7 mouse cellular contexts compared by ENCODE assay signal in genomic region chr11:116854279-116854678, GRCm38 (mm10). TPM values are rescaled to one million over a fixed set of nuclear protein-coding genes. Genes with fewer than 3 reads are reported as not detected.
DNase-seq lines count a peak whose midpoint lies in the region; ATAC-seq and TF ChIP-seq lines count a peak whose summit lies in the region.

No protein-coding gene starts in this region.

- H3K36me3 ChIP-seq in lung, embryonic 14.5 days (ENCODE audit: insufficient read depth), result peaks cover 36% of the 10 kb centered on the region
- H3K36me3 ChIP-seq in limb, embryonic 11.5 days (ENCODE audit: control insufficient read depth, insufficient read depth, low read length), result peaks cover 8% of the 10 kb centered on the region

- no peak for DNase-seq in lung, embryonic 14.5 days
- DNase-seq in lung, postnatal 10 days, result no peak
- no peak for DNase-seq in limb, embryonic 11.5 days (ENCODE audit: low spot score)
- no peak for DNase-seq in embryo, embryonic 9.5 days (ENCODE audit: extremely low spot score)
- no peak for DNase-seq in MN1 (ENCODE audit: low spot score)

- no peaks in the 10 kb centered on the region for H3K4me1 ChIP-seq in lung, embryonic 14.5 days (ENCODE audit: insufficient read depth)
- H3K4me1 ChIP-seq in embryonic fibroblast, embryonic 13.5 days (ENCODE audit: control insufficient read depth, insufficient read depth, low read length), result peaks cover 6% of the 10 kb centered on the region
- H3K4me1 ChIP-seq in limb, embryonic 11.5 days (ENCODE audit: control insufficient read depth, insufficient read depth, low read length), result peaks cover 13% of the 10 kb centered on the region
- H3K4me1 ChIP-seq in olfactory bulb, adult 2 months (ENCODE audit: control insufficient read depth, insufficient read depth, low read length), result no peaks in the 10 kb centered on the region

- peak overlapping the region; percentile 92 for H3K4me2 ChIP-seq in lung, embryonic 14.5 days
- peak overlapping the region; percentile 81 for H3K4me2 ChIP-seq in limb, embryonic 11.5 days (ENCODE audit: low read depth, severe bottlenecking)

- no peak for ATAC-seq in lung, embryonic 14.5 days (ENCODE audit: insufficient read depth)
- ATAC-seq in limb, embryonic 11.5 days (ENCODE audit: insufficient number of reproducible peaks, low FRiP score, low TSS enrichment, low read depth), result no peak

- no peak for TF ChIP-seq CTCF in lung, embryonic 14.5 days (IDR thresholded peaks at IDR 0.05; ENCODE audit: low read depth)
- TF ChIP-seq CTCF in embryonic fibroblast, embryonic 13.5 days (IDR thresholded peaks at IDR 0.05; ENCODE audit: borderline replicate concordance, insufficient read depth, low read length), result no peak
- no peak for TF ChIP-seq CTCF in olfactory bulb, adult 2 months (IDR thresholded peaks at IDR 0.05; ENCODE audit: insufficient read depth, low read depth, low read length)

- H3K27ac ChIP-seq in lung, embryonic 14.5 days (ENCODE audit: low read depth), result no peak overlapping the region
- H3K27ac ChIP-seq in embryonic fibroblast, embryonic 13.5 days (ENCODE audit: insufficient read depth, low read length), result peak overlapping the region; percentile 47
- H3K27ac ChIP-seq in limb, embryonic 11.5 days (replicated peaks; ENCODE audit: low read depth, low read length), result no peak overlapping the region
- no peak overlapping the region for H3K27ac ChIP-seq in olfactory bulb, adult 2 months (ENCODE audit: insufficient read depth, low read depth, low read length)

- 30% methylated on average over 10 of the region's 10 CpGs for WGBS in lung, embryonic 14.5 days
- WGBS in limb, embryonic 11.5 days, result 44% methylated on average over 10 of the region's 10 CpGs
- 20% methylated on average over 10 of the region's 10 CpGs for WGBS in olfactory bulb, adult 2 months

- TF ChIP-seq POLR2A in embryonic fibroblast, embryonic 13.5 days (IDR thresholded peaks at IDR 0.05; ENCODE audit: low read depth, low read length), result no peak
- no peak for TF ChIP-seq POLR2A in olfactory bulb, adult 2 months (IDR thresholded peaks at IDR 0.05; ENCODE audit: insufficient read depth, low read depth, low read length)

- peak overlapping the region; percentile 93 for H3K9ac ChIP-seq in lung, embryonic 14.5 days
- H3K9ac ChIP-seq in limb, embryonic 11.5 days (ENCODE audit: low read length), result peak overlapping the region; percentile 98

- no peaks in the 10 kb centered on the region for H3K27me3 ChIP-seq in lung, embryonic 14.5 days (ENCODE audit: insufficient read depth, low read length)
- H3K27me3 ChIP-seq in limb, embryonic 11.5 days (ENCODE audit: control insufficient read depth, insufficient read depth, low read length), result no peaks in the 10 kb centered on the region

- peak overlapping the region; percentile 81 for H3K4me3 ChIP-seq in lung, embryonic 14.5 days (ENCODE audit: low read depth, low read length)
- H3K4me3 ChIP-seq in embryonic fibroblast, embryonic 13.5 days (ENCODE audit: insufficient read depth, low read length), result peak overlapping the region; percentile 84
- peak overlapping the region; percentile 99 for H3K4me3 ChIP-seq in limb, embryonic 11.5 days (ENCODE audit: low read depth, low read length)
- peak overlapping the region; percentile 94 for H3K4me3 ChIP-seq in olfactory bulb, adult 2 months (ENCODE audit: insufficient read depth, low read depth, low read length)

- H3K9me3 ChIP-seq in lung, embryonic 14.5 days (ENCODE audit: low read depth, low read length), result no peaks in the 10 kb centered on the region
- no peaks in the 10 kb centered on the region for H3K9me3 ChIP-seq in limb, embryonic 11.5 days (ENCODE audit: control insufficient read depth, low read length)

RNA-seq across cellular contexts. Expression of gene Srsf2, which starts 1.4 kb away (rescaled TPM):
- polyA plus RNA-seq in lung, embryonic 14.5 days (2014; fragmentation: Nextera tagmentation; extraction: Ambion mirVana), result 1,038 and 1,045 TPM in 2 replicates
- 301 and 306 TPM in 2 replicates for polyA plus RNA-seq in embryonic fibroblast, embryonic 13.5 days (2011; ENCODE audit: insufficient read length, low read depth, missing spikeins)
- polyA plus RNA-seq in limb, embryonic 11.5 days (2014; fragmentation: Nextera tagmentation; extraction: Ambion mirVana), result 1,044 and 1,058 TPM in 2 replicates
- not detected in 2 replicates for polyA plus RNA-seq in olfactory bulb, adult 2 months (2012; ENCODE audit: insufficient read depth, insufficient read length, low replicate concordance, missing spikeins)

RNA-seq across cellular contexts. Expression of gene Mfsd11, which starts 2.0 kb away (rescaled TPM):
- 31.8 and 36.7 TPM in 2 replicates for polyA plus RNA-seq in lung, embryonic 14.5 days (2014; fragmentation: Nextera tagmentation; extraction: Ambion mirVana)
- polyA plus RNA-seq in embryonic fibroblast, embryonic 13.5 days (2011; ENCODE audit: insufficient read length, low read depth, missing spikeins), result 30.7 and 36.6 TPM in 2 replicates
- 28.0 and 31.5 TPM in 2 replicates for polyA plus RNA-seq in limb, embryonic 11.5 days (2014; fragmentation: Nextera tagmentation; extraction: Ambion mirVana)
- polyA plus RNA-seq in olfactory bulb, adult 2 months (2012; ENCODE audit: insufficient read depth, insufficient read length, low replicate concordance, missing spikeins), result not detected in 2 replicates

RNA-seq across cellular contexts. Expression of gene Jmjd6, which starts 11.0 kb away (rescaled TPM):
- 61.2 and 66.3 TPM in 2 replicates for polyA plus RNA-seq in lung, embryonic 14.5 days (2014; fragmentation: Nextera tagmentation; extraction: Ambion mirVana)
- 37.1 and 38.7 TPM in 2 replicates for polyA plus RNA-seq in embryonic fibroblast, embryonic 13.5 days (2011; ENCODE audit: insufficient read length, low read depth, missing spikeins)
- 81.4 and 81.8 TPM in 2 replicates for polyA plus RNA-seq in limb, embryonic 11.5 days (2014; fragmentation: Nextera tagmentation; extraction: Ambion mirVana)
- polyA plus RNA-seq in olfactory bulb, adult 2 months (2012; ENCODE audit: insufficient read depth, insufficient read length, low replicate concordance, missing spikeins), result not detected in 2 replicates

RNA-seq across cellular contexts. Expression of gene Mettl23, which starts 11.2 kb away (rescaled TPM):
- polyA plus RNA-seq in lung, embryonic 14.5 days (2014; fragmentation: Nextera tagmentation; extraction: Ambion mirVana), result 58.3 and 62.2 TPM in 2 replicates
- polyA plus RNA-seq in embryonic fibroblast, embryonic 13.5 days (2011; ENCODE audit: insufficient read length, low read depth, missing spikeins), result 20.4 and 22.4 TPM in 2 replicates
- polyA plus RNA-seq in limb, embryonic 11.5 days (2014; fragmentation: Nextera tagmentation; extraction: Ambion mirVana), result 61.3 and 68.0 TPM in 2 replicates
- not detected in 2 replicates for polyA plus RNA-seq in olfactory bulb, adult 2 months (2012; ENCODE audit: insufficient read depth, insufficient read length, low replicate concordance, missing spikeins)

RNA-seq across cellular contexts. Expression of gene Mxra7, which starts 26.4 kb away (rescaled TPM):
- 13.7 and 15.9 TPM in 2 replicates for polyA plus RNA-seq in lung, embryonic 14.5 days (2014; fragmentation: Nextera tagmentation; extraction: Ambion mirVana)
- 76.8 and 82.4 TPM in 2 replicates for polyA plus RNA-seq in embryonic fibroblast, embryonic 13.5 days (2011; ENCODE audit: insufficient read length, low read depth, missing spikeins)
- polyA plus RNA-seq in limb, embryonic 11.5 days (2014; fragmentation: Nextera tagmentation; extraction: Ambion mirVana), result 12.4 and 14.2 TPM in 2 replicates
- polyA plus RNA-seq in olfactory bulb, adult 2 months (2012; ENCODE audit: insufficient read depth, insufficient read length, low replicate concordance, missing spikeins), result not detected in 2 replicates
